20 mouse cellular contexts compared by ENCODE assay signal in genomic region chr11:50059045-50059444, GRCm38 (mm10).
"Had no signal": no experiment of that assay in that cellular context is flagged by ENCODE, and none has a peak within 500 bp of the region (broad histone marks: within the 10 kb centered on the region; RNA-seq: fewer than 3 reads in every experiment).

No protein-coding gene starts in this region.

- H3K27me3 ChIP-seq: limb, embryonic 12.5 days; limb, embryonic 15.5 days; midbrain, embryonic 13.5 days had no signal

- DNase-seq: kidney, postnatal 25 days; layer of hippocampus, adult 9-11 months; layer of hippocampus, postnatal 36 days; left cerebral cortex, postnatal 4 days; liver, postnatal 0 days; lung, embryonic 14.5 days; thymus, adult 2 months; thymus, postnatal 14 days; thymus, postnatal 4 days had no signal

- H3K4me2 ChIP-seq: limb, embryonic 12.5 days; limb, embryonic 15.5 days; liver, embryonic 11.5 days; lung, embryonic 14.5 days; midbrain, embryonic 13.5 days had no signal

- ATAC-seq: liver, postnatal 0 days; lung, postnatal 0 days; midbrain, embryonic 13.5 days; midbrain, embryonic 16.5 days had no signal

- H3K9ac ChIP-seq: limb, embryonic 12.5 days; limb, embryonic 15.5 days; liver, embryonic 14.5 days; liver, postnatal 0 days; lung, embryonic 14.5 days; midbrain, embryonic 13.5 days had no signal

- H3K9me3 ChIP-seq: limb, embryonic 12.5 days; limb, embryonic 15.5 days; midbrain, embryonic 13.5 days had no signal

- H3K4me1 ChIP-seq: limb, embryonic 12.5 days; limb, embryonic 15.5 days had no signal

- H3K27ac ChIP-seq: kidney, postnatal 0 days; layer of hippocampus, adult 2 months; limb, embryonic 12.5 days; limb, embryonic 15.5 days; liver, embryonic 14.5 days; macrophage; midbrain, embryonic 13.5 days; stomach, postnatal 0 days had no signal

- H3K4me3 ChIP-seq: layer of hippocampus, adult 2 months; limb, embryonic 12.5 days; limb, embryonic 15.5 days; midbrain, embryonic 13.5 days had no signal
